Mouse (Mus musculus) embryonic facial prominence, embryonic 10.5 days (tissue): Measurements from ENCODE around the gene Cth. TPM values are rescaled to one million over a fixed set of nuclear protein-coding genes. Genes with fewer than 3 reads are reported as not detected.

Source experiments
- DNase-seq: peaks from one replicate; pipeline ENCODE4 v3.0.0-alpha.2; 2017; ENCODE audit warnings: low spot score
- H3K27ac ChIP-seq: fragments of 300-500 bp; sonication (generic); replicated peaks from 2 replicates; pipeline ENCODE4 v1.5.1; 2016; ENCODE audit warnings: mild to moderate bottlenecking
- H3K27me3 ChIP-seq: fragments of 300-500 bp; sonication (generic); replicated peaks from 2 replicates; pipeline ENCODE4 v1.6.1; 2016; ENCODE audit warnings: low read depth, mild to moderate bottlenecking; ENCODE audit not compliant: poor library complexity, severe bottlenecking
- H3K36me3 ChIP-seq: fragments of 300-500 bp; sonication (generic); replicated peaks from 2 replicates; pipeline ENCODE4 v1.6.1; 2016; ENCODE audit warnings: mild to moderate bottlenecking, moderate library complexity
- H3K4me1 ChIP-seq: fragments of 300-500 bp; sonication (generic); 2 replicates; pipeline ENCODE4 v1.6.1; 2016
- H3K4me3 ChIP-seq: fragments of 300-500 bp; sonication (generic); 2 replicates; pipeline ENCODE4 v1.5.1; 2016; ENCODE audit warnings: mild to moderate bottlenecking, moderate library complexity
- H3K9me3 ChIP-seq: fragments of 300-500 bp; sonication (generic); 2 replicates; pipeline ENCODE4 v1.6.1; 2016; ENCODE audit warnings: mild to moderate bottlenecking
- WGBS: fragments of 180-500 bp; shearing (Covaris S2); methylation state at CpG from one replicate; pipeline ENCODE4 v1.1.7; 2016; 5-methylcytosine and 5-hydroxymethylcytosine counted together
- polyA plus RNA-seq: library from polyadenylated mRNA; unstranded; fragments of >200 nt; fragmentation: Nextera tagmentation; extraction: Ambion mirVana; gene quantifications from 2 replicates; pipeline ENCODE4 v1.2.1, GENCODE M21; 2016

Cth gene
- polyA plus RNA-seq, 1 experiment from 2014 or later = 26.9 TPM

DNA sequence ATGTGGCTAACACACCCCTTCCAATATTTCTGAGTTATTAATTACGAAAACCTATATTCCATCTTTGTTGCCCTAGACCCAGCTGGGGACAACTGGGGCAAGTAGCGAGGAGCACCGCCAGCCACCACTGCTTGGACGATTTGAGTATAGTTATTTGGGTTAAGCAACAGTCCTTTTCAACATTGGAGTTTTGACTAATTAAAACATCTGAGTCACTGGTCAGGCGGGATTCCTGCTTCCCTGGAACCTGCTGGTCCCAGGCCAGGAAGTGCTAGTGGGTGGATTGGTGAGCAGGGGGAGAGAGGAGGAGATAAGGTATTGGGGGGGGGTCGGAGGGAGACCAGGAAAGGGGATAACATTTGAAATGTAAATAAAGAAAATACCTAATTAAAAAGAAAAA, 59.4 kb downstream of the Cth start:
- H3K4me1 ChIP-seq = no peaks in the 10 kb centered on the region
- no peaks in the 10 kb centered on the region for H3K27me3 ChIP-seq
- H3K4me3 ChIP-seq = no peak overlapping the region
- 78% methylated on average over 6 of the region's 6 CpGs for WGBS
- no peaks in the 10 kb centered on the region for H3K36me3 ChIP-seq
- H3K27ac ChIP-seq = no peak overlapping the region
- no peaks in the 10 kb centered on the region for H3K9me3 ChIP-seq
- DNase-seq = no peak

DNA sequence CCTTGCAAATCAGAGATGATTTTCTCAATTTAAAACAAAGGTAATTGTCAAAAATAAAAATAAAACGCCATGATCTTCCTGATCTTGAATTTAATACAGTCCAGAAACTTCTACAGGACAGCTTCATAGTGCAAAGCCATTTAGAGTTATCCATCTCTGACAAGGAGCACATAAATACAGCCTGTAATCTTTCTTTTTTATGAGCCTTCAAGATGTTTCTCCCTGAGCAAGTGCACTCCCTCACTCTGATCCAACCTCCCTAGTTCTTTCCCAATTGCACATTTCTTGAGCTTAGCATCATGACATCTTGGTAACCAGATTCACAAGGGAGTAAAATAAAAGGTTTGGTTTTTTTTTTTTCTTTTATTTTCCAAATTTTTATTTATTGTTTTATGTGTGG, 72.1 kb downstream of the Cth start:
- H3K36me3 ChIP-seq = no peaks in the 10 kb centered on the region
- no peak for DNase-seq
- 55% methylated on average over 1 of the region's 1 CpGs for WGBS
- H3K27ac ChIP-seq = no peak overlapping the region
- H3K4me3 ChIP-seq = no peak overlapping the region
- H3K4me1 ChIP-seq = peaks cover 9% of the 10 kb centered on the region; the same call in 1 of the 2 replicates
- no peaks in the 10 kb centered on the region for H3K9me3 ChIP-seq
- H3K27me3 ChIP-seq = no peaks in the 10 kb centered on the region

DNA sequence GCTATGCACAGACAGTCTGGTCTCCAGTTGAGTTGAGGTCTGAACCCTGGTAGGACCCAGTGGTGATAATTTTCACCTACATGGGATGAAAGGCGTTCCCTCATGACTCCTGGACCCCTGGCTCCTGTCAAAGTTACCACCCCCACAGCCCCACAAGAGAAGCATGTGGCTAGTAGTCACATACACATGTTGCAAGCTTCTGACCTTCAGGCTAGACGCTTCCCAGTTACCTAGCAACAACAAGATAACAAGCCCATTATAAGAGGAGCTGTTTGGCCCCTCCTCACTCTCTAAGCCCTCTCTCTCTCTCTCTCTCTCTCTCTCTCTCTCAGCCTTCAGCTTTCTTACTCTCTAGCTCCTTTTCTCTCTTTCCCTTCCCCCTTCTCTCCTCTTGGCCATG, 76.4 kb downstream of the Cth start:
- Histone ChIP-seq H3K27me3 (no peaks in the 10 kb centered on the region), H3K4me1 (peaks cover 9% of the 10 kb centered on the region; the same call in 1 of the 2 replicates), H3K27ac (no peak overlapping the region), H3K9me3 (no peaks in the 10 kb centered on the region), H3K4me3 (no peak overlapping the region), H3K36me3 (no peaks in the 10 kb centered on the region)
- WGBS = 31% methylated on average over 2 of the region's 2 CpGs
- peak; percentile 28 for DNase-seq

DNA sequence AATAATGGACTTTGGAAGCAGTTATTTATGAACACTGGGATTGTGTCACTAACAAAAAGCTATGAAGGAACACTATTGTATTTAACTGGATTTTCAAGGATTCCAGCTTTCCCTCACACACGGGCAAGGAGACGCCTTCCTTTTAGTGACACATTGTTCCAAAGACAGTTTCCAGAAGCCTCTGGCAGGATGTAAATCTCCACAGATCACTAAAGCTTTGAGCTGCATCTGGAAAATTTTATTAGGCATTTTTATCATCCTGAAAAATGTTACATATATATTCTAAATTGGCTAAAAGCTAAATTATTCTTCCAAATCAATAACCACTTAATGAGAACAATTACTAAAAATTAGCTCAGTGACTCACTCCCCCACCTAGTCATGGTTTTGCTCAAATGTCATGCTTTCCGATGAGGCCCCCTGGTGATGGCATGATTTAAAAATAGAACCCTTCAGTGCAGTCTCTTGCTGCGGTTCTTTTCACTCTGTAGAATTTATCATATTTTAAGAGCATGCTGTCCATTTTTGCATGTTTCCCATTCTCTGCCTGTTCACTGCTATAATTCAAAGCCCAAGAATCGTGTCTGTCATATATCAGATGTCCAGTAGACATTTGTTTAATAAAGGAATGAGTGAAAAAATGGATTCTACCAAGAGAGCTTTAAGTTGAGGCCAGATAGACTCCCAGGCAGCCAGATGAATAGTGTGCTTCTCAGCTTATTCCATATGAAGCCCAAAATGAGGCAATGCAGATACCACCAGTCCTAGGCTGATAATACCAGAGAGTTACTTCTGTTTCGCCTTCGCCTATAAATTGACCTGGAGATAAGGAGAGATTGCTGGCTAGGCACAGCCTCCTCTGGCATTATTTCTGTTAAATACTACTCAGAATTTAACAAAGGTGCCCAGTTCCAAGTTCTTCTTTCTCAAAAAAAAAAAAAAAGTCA, 77.3 kb downstream of the Cth start:
- peaks cover 9% of the 10 kb centered on the region; the same call in 1 of the 2 replicates for H3K4me1 ChIP-seq
- DNase-seq = no peak
- WGBS = 83% methylated on average over 7 of the region's 7 CpGs
- no peaks in the 10 kb centered on the region for H3K9me3 ChIP-seq
- H3K27me3 ChIP-seq = no peaks in the 10 kb centered on the region
- no peak overlapping the region for H3K27ac ChIP-seq
- H3K4me3 ChIP-seq = no peak overlapping the region
- no peaks in the 10 kb centered on the region for H3K36me3 ChIP-seq

Other genes with a start within 250 kb of the Cth start
- gene Ankrd13c, start 22.2 kb upstream of the Cth start, polyA plus RNA-seq = 19.1 and 19.7 TPM in 2 replicates
- gene Srsf11, start 111.6 kb upstream of the Cth start, polyA plus RNA-seq = 335 and 359 TPM in 2 replicates
- gene Lrrc40, start 111.6 kb upstream of the Cth start, polyA plus RNA-seq = 82.4 and 86.6 TPM in 2 replicates